Mouse (Mus musculus) embryonic facial prominence, embryonic 10.5 days (tissue): ENCODE data around the gene Osr1. TPM values are rescaled to one million over a fixed set of nuclear protein-coding genes. Genes with fewer than 3 reads are reported as not detected.
A peak's percentile ranks its signal among the peaks of the same experiment; 100 is the strongest.

Experiments
- DNase-seq: peaks from one replicate; pipeline ENCODE4 v3.0.0-alpha.2; 2017; ENCODE audit warnings: low spot score
- H3K27ac ChIP-seq: fragments of 300-500 bp; sonication (generic); replicated peaks from 2 replicates; pipeline ENCODE4 v1.5.1; 2016; ENCODE audit warnings: mild to moderate bottlenecking
- H3K27me3 ChIP-seq: fragments of 300-500 bp; sonication (generic); replicated peaks from 2 replicates; pipeline ENCODE4 v1.6.1; 2016; ENCODE audit warnings: low read depth, mild to moderate bottlenecking; ENCODE audit not compliant: poor library complexity, severe bottlenecking
- H3K36me3 ChIP-seq: fragments of 300-500 bp; sonication (generic); replicated peaks from 2 replicates; pipeline ENCODE4 v1.6.1; 2016; ENCODE audit warnings: mild to moderate bottlenecking, moderate library complexity
- H3K4me1 ChIP-seq: fragments of 300-500 bp; sonication (generic); 2 replicates; pipeline ENCODE4 v1.6.1; 2016
- H3K4me3 ChIP-seq: fragments of 300-500 bp; sonication (generic); 2 replicates; pipeline ENCODE4 v1.5.1; 2016; ENCODE audit warnings: mild to moderate bottlenecking, moderate library complexity
- H3K9me3 ChIP-seq: fragments of 300-500 bp; sonication (generic); 2 replicates; pipeline ENCODE4 v1.6.1; 2016; ENCODE audit warnings: mild to moderate bottlenecking
- WGBS: fragments of 180-500 bp; shearing (Covaris S2); methylation state at CpG from one replicate; pipeline ENCODE4 v1.1.7; 2016; 5-methylcytosine and 5-hydroxymethylcytosine counted together
- polyA plus RNA-seq: library from polyadenylated mRNA; unstranded; fragments of >200 nt; fragmentation: Nextera tagmentation; extraction: Ambion mirVana; gene quantifications from 2 replicates; pipeline ENCODE4 v1.2.1, GENCODE M21; 2016

The Osr1 gene
- polyA plus RNA-seq, 1 experiment from 2014 or later = 23.6 TPM

DNA sequence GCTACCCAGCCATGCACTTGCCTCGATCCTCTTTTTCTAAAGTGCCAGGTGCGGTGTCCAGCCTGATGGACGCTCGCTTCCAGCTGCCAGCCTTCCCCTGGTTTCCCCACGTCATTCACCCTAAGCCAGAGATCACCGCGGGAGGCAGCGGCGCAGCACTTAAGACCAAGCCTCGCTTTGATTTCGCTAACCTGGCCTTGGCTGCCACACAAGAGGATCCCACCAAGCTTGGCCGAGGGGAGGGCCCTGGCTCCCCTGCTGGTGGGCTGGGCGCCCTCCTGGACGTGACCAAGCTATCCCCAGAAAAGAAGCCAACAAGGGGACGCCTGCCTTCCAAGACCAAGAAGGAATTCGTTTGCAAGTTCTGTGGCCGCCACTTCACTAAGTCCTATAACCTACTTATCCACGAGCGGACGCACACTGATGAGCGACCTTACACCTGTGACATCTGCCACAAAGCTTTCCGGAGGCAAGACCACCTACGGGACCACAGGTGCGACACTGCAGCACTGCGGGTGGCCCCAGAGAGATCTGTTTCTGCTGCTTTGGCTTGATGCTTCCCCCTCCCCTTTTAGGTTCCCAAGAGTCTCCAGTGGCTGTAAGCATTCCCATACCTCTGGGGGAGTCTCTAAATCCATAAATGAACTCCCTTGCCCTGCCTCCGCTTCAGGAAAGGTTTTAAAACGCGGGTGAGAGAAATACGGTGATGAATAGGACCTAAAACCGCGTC lies 9.6 kb downstream of the Osr1 start:
- peak overlapping the region; percentile 46 for H3K4me3 ChIP-seq
- DNase-seq = peak; percentile 58
- H3K9me3 ChIP-seq = no peaks in the 10 kb centered on the region
- no peaks in the 10 kb centered on the region for H3K36me3 ChIP-seq
- peaks cover 48% of the 10 kb centered on the region for H3K4me1 ChIP-seq
- peaks cover 100% of the 10 kb centered on the region for H3K27me3 ChIP-seq
- H3K27ac ChIP-seq = 0 out of 2 replicates have a peak overlapping the region, but pooled peaks have one; percentile 19
- 1% methylated on average over 31 of the region's 31 CpGs for WGBS

DNA sequence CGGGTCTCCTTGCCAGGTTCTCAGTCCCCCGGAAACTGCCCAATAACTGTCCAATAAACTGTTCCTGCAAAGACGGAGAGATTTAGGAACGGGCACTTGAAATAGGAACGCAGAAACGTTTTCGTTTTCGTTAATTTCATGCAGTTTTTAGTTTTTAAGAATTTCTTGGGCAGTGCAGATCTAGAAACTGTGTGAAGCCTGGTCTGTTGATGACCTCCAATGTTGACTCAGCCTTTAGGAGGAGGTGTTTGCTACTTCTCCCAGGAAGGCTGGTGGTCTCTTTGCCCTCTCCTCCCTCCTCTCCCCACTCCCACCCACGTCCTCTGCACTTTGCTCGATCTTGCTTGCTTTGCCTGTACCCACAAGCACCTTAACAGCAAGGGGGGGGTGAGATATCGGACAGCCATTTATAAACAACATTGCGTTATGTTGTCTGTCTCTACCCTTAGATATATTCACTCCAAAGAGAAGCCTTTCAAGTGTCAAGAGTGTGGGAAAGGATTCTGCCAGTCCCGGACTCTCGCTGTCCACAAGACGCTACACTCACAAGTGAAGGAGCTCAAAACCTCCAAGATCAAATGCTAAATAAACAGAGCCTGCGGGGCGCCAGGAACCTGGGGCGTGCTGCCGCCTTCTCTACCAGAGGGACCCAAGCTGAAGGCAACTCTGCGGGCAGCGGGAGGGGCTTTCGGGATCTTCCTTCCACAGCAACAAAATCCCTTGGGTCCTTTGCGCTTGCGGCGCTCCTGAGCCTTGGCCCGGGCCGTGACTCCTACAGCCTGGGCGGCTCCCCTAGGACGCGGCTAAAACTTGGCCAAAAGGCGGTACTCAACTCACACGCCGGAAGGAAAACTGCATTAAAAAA lies 10.4 kb downstream of the Osr1 start:
- Histone ChIP-seq H3K27ac (no peak overlapping the region), H3K4me3 (peak overlapping the region; percentile 46), H3K27me3 (peaks cover 95% of the 10 kb centered on the region), H3K4me1 (peaks cover 52% of the 10 kb centered on the region), H3K36me3 (no peaks in the 10 kb centered on the region), H3K9me3 (no peaks in the 10 kb centered on the region)
- under 1% methylated on average over 33 of the region's 33 CpGs for WGBS
- DNase-seq = peak; percentile 63

DNA sequence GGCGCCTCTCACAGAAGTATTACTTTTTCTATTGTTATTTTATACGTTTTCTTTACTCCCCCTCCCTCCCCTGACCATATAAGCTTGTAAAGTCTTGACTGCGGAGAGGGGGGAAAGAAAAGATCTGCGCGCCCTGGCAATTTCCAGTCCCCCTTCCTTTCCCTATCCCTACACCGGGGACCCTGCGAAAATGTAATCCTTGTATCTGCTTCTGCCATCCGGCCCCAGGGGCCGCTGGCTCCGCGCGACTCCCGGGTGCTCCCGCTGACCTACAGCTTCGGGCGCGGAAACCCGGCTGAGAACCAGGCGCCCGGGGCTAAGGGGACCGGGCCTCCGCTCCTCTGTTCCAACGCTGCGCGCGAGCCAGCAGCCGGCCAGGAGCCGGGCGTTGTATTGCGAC lies 11.1 kb downstream of the Osr1 start:
- no peak overlapping the region; the same call in 1 of the 2 replicates for H3K27ac ChIP-seq

DNA sequence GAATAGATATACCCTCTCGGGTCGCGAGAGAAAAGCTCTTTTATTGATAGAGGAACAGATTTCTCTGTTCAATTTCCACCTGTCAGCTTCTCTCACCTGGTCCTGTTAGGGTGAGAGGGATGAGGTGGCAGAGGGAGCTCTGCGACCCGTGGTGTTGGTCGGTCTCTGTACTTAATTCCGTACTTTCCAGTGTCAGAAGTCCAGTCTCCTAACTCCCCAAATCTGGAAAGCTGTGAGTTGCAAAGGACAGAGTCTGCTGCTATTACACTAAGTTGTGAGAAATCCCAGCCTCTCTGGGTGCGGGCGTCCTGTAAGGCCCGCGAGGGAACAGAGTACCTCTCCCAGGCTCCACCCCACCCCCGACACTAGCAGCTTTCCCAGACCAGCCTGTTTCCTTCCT lies 11.6 kb downstream of the Osr1 start:
- DNase-seq = peak; percentile 41
- WGBS = 2% methylated on average over 12 of the region's 12 CpGs
- Histone ChIP-seq H3K27me3 (peaks cover 83% of the 10 kb centered on the region), H3K4me3 (peak overlapping the region; percentile 46), H3K27ac (no peak overlapping the region), H3K4me1 (peaks cover 55% of the 10 kb centered on the region), H3K36me3 (no peaks in the 10 kb centered on the region), H3K9me3 (no peaks in the 10 kb centered on the region)

More for the DNA sequence above, 11.1 kb downstream of the Osr1 start:
- WGBS = under 1% methylated on average over 30 of the region's 30 CpGs
- DNase-seq = peak; percentile 67
- Histone ChIP-seq H3K36me3 (no peaks in the 10 kb centered on the region), H3K4me1 (peaks cover 55% of the 10 kb centered on the region), H3K4me3 (peak overlapping the region; percentile 46), H3K27me3 (peaks cover 88% of the 10 kb centered on the region), H3K9me3 (no peaks in the 10 kb centered on the region)

DNA sequence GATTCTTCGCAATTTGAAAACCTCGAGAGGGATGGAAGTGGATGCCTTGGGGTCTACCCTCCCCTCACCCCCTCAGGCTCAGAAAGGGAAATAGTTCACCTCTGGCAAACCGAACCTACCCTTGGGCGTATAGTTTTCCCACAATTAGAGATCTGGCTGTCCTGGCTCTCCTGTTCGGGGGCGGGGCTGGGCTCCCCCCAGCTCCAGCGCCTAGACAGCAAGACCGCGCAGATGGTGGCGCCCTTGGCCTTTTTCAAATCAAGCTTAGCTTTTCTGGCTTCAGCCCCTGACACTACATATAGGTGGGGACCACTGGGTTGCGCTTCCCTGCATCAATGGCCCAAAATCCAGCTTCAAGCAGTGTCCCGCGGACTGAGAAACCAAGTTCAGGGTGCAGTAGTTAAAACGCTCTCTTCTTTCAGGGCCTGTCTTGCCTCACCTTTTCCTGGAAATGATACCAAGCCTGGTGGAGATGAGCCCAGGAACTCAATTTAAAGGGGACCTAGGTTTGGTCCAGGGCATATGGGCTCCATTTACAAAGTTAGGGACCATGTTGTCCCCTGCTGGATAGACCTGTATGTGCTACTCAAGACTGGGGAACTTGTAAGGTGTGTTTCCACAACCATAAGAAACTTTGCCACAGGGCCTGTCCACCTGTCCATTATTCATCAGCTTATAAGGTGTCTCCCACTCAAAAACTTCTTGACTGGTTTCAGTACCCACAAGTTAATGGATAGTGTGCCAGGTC lies 12.5 kb downstream of the Osr1 start:
- H3K4me3 ChIP-seq = no peak overlapping the region
- H3K4me1 ChIP-seq = peaks cover 55% of the 10 kb centered on the region
- H3K27ac ChIP-seq = no peak overlapping the region
- 2% methylated on average over 14 of the region's 14 CpGs for WGBS
- H3K9me3 ChIP-seq = no peaks in the 10 kb centered on the region
- H3K27me3 ChIP-seq = peaks cover 73% of the 10 kb centered on the region
- peak; percentile 57 for DNase-seq
- no peaks in the 10 kb centered on the region for H3K36me3 ChIP-seq

DNA sequence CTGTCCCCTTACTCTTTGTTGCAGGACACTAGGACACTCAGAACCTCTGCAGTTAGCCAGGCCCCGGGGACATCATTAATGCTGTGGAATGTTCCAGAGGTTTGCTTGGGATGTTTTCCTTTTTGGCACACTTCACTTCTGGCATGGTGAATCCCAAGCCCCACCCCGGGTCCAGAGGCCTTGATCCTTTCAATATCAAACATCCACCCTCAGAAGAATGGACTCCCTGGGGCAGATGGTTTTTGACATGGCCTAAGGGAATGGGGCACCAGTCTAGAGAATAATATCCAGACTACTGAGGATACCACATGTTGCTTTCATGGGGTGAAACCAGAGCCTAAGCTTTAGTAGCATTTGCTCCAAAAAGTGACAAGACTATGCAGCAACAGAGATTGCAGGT lies 13.5 kb downstream of the Osr1 start:
- no peaks in the 10 kb centered on the region for H3K36me3 ChIP-seq
- peak; percentile 9 for DNase-seq
- 5% methylated on average over 2 of the region's 2 CpGs for WGBS
- H3K4me1 ChIP-seq = peaks cover 55% of the 10 kb centered on the region
- no peak overlapping the region for H3K4me3 ChIP-seq
- H3K27me3 ChIP-seq = peaks cover 64% of the 10 kb centered on the region
- H3K27ac ChIP-seq = no peak overlapping the region
- H3K9me3 ChIP-seq = no peaks in the 10 kb centered on the region

DNA sequence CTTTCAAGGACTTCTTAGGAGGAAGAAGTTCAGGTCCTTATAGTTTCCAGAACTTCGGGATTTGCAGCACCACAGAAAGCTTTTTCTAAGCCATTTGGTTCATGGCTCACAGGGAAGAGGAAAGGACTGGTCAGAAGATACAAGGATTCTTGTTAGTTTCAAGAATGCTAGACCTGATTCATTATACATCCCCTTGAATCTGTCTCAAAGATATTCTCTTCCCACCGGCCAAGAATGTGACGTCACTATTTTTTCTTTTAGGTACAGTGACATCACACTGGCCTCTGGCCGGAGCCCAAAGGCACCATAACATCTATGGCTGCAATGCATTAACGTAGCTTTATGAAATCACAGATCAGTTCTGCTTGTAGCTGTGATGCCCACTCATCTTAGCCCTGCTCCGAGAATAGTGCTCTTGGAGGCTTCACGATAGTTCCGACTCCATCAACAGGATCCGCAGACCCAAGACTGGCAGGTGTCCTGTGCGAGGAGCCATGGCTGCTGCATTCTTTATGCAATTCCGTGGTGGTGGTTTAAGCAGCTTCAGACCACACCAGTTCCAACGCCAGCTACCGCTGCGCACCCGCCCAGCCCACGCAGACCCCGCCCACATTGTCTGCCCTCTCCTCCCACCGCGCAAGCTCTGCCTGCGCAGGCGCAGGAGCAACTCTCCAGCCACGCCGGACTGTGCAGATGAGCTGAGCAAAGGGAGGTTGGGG lies 14.6 kb downstream of the Osr1 start:
- Histone ChIP-seq H3K36me3 (no peaks in the 10 kb centered on the region), H3K4me1 (peaks cover 50% of the 10 kb centered on the region), H3K27ac (peak overlapping the region; percentile 68), H3K9me3 (no peaks in the 10 kb centered on the region), H3K27me3 (peaks cover 52% of the 10 kb centered on the region), H3K4me3 (peak overlapping the region; percentile 55)
- DNase-seq = peak; percentile 89
- WGBS = 1% methylated on average over 23 of the region's 23 CpGs

DNA sequence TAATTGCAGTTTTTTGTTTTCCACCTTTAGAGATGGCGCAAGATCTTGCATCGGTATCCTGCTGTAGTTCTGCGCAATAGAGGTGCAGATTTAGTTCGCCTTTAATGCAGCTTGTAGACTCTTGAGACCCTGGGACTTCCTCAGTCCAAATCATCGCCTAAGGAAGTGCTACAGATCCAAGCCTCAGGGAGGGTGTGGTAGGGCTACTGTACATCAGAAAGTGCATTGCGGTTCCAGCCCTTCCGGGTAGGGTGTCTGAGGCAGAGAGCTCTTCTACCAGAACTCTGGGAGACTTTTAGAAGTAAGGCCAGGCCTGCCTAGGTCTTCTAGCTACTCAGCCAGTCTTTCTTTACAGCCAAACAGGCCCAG lies 15.2 kb downstream of the Osr1 start:
- peaks cover 47% of the 10 kb centered on the region for H3K27me3 ChIP-seq
- 1% methylated on average over 7 of the region's 7 CpGs for WGBS
- H3K9me3 ChIP-seq = no peaks in the 10 kb centered on the region
- no peaks in the 10 kb centered on the region for H3K36me3 ChIP-seq
- DNase-seq = no peak
- H3K4me1 ChIP-seq = peaks cover 49% of the 10 kb centered on the region
- H3K4me3 ChIP-seq = peak overlapping the region; percentile 55
- peak overlapping the region; percentile 68 for H3K27ac ChIP-seq

DNA sequence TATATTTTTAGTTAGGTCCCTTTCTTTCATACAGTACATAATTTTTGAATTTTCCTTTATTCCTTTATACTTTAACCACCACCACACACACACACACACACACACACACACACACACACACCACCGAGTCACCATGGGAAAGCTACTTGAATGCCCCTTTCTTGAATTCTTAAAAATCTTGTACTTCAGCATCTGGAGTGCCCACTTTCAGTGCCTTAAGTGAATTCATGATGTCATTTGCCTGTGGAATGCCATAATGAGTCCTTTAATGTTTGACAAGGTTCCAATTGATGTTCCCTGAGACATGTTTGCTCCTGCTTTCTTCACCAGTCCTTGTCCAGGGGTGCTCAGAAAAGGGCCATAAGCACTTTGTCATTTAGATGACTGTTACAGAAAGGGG lies 17.8 kb downstream of the Osr1 start:
- peaks cover 20% of the 10 kb centered on the region for H3K27me3 ChIP-seq
- peaks cover 25% of the 10 kb centered on the region for H3K4me1 ChIP-seq
- 79% methylated on average over 1 of the region's 1 CpGs for WGBS
- H3K36me3 ChIP-seq = no peaks in the 10 kb centered on the region
- no peak overlapping the region for H3K27ac ChIP-seq
- H3K4me3 ChIP-seq = no peak overlapping the region
- H3K9me3 ChIP-seq = no peaks in the 10 kb centered on the region
- no peak for DNase-seq

DNA sequence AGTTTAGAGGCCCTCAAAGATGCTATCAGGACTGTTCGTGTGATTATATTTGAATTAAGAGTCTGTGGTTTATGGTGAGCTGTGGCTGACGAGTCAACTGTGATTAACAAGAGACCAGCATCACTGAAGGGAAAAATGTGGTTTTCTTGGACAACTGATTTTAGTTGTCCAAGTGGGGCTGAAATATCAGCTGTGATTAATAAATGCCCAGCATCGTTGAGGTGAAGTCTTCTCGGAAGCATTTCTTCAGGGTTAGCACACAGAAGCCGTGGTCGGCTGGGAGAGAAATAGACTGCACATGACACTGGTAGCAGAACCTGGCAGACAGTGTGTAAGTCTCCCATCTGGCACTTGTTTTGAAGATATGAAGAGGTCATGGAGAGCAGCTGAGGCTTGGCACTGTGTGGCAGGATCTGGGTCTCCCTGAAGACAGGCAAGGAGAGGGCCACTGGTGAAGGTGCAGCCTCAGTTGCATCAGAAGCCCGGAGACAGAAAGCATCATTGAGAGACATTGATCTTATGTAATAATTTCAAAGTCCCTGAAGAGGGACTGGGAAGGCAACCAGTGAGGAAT lies 19.7 kb downstream of the Osr1 start:
- peaks cover 14% of the 10 kb centered on the region for H3K4me1 ChIP-seq
- no peak overlapping the region for H3K27ac ChIP-seq
- H3K36me3 ChIP-seq = no peaks in the 10 kb centered on the region
- H3K27me3 ChIP-seq = peaks cover 1% of the 10 kb centered on the region; the same call in 1 of the 2 replicates
- 82% methylated on average over 7 of the region's 7 CpGs for WGBS
- DNase-seq = no peak
- no peaks in the 10 kb centered on the region for H3K9me3 ChIP-seq
- H3K4me3 ChIP-seq = no peak overlapping the region

DNA sequence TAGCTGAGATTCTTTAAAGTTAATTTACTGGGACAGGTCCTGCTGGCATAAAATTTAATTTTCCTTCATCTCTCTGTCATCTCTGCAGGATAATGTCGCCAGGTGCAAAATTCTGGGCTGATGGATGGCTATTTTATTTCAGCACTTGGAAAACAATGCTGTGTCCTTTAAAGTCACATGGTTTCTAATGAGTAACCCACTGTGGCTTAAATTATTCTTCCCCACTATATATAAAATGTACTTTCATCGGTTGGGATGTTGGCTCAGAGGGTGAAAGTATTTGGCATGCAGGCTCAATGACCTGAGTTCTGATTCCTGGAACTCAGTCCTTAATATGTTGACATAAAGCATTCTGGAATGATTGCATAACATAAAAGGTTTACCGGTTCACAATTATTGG lies 21.2 kb downstream of the Osr1 start:
- no peaks in the 10 kb centered on the region for H3K9me3 ChIP-seq
- 0 out of 2 replicates have a peak, but pooled peaks cover 4% of the 10 kb centered on the region for H3K4me1 ChIP-seq
- H3K4me3 ChIP-seq = no peak overlapping the region
- no peaks in the 10 kb centered on the region for H3K27me3 ChIP-seq
- H3K36me3 ChIP-seq = no peaks in the 10 kb centered on the region
- DNase-seq = no peak
- WGBS = 76% methylated on average over 3 of the region's 3 CpGs
- no peak overlapping the region for H3K27ac ChIP-seq
